Mouse (Mus musculus): ENCODE data around the gene Znrf3. TPM values are rescaled to one million over a fixed set of nuclear protein-coding genes. Genes with fewer than 3 reads are reported as not detected.

Znrf3 gene
- polyA plus RNA-seq, 1 experiment: 0.30 TPM

DNA sequence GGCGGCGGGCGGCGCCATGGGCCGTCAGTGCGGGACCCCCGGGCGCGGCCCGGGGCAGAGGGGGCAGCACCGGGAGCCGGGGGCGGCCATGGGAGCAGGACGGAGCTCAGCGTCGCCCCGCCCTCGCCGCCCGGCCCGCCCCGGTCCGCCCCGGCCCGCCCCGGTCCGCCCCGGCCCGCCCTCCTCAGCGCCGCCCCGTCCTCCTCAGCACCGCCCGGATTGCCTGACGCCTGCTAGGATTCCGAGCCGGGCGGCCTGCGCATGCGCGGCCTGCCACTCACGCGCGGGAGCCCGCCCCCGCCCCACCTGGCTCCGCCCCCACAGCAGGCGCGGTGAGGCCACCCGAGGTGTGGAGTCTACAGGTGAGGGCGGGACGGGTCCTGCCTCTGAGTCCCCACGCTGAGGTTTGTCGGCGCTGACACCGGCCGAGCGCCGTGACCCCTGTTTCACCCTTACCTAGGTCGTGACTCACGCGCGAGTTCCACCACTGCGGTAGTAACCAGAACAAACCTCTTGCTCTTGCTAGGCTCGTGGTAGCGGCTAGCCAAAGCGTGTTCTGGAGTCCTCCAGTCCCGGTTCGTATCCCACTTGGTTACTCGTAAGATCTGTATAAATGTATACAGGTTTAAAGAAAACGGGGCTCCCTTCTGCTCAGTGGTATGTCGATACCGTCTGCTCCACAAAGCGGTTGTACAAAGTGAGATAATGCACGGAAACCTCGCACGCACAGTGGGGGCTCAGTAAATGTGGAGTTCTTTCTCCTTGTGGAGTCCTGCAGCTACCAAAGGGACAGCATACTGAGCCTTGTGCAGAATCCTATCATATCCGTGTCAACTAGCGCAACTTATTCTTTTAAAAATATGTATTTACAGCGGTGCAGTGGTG is 182.9 kb downstream of the Znrf3 start, which contains the start of gene Kremen1:
TSS of gene Kremen1 (minus strand) at position 51 of the 885 bp plus-strand sequence.
- H3K27me3 ChIP-seq (replicated peaks): peaks cover 39% of the 10 kb centered on the region
- TF ChIP-seq FLI1 (IDR thresholded peaks at IDR 0.05; ENCODE audit: low read length) (no peak), GATA1 (IDR thresholded peaks at IDR 0.05; ENCODE audit: borderline replicate concordance, low read length) (no peak)
- H3K4me3 ChIP-seq (replicated peaks): peak within 1 kb of the TSS; percentile 97
- H3K4me1 ChIP-seq: peaks cover 33% of the 10 kb centered on the region
- no peaks in the 10 kb centered on the region for H3K36me3 ChIP-seq (replicated peaks; ENCODE audit: low read length)
- H3K9me3 ChIP-seq: no peaks in the 10 kb centered on the region

GRCm38 (mm10) chr11:5260942-5261459 is 183.6 kb downstream of the Znrf3 start:
- H3K9me3 ChIP-seq: no peaks in the 10 kb centered on the region
- no peaks in the 10 kb centered on the region for H3K36me3 ChIP-seq (replicated peaks; ENCODE audit: low read length)
- peak overlapping the region; percentile 97 for H3K4me3 ChIP-seq (replicated peaks)
- no peak for TF ChIP-seq FLI1 (IDR thresholded peaks at IDR 0.05; ENCODE audit: low read length)
- TF ChIP-seq GATA1 (IDR thresholded peaks at IDR 0.05; ENCODE audit: borderline replicate concordance, low read length): no peak
- H3K4me1 ChIP-seq: peaks cover 39% of the 10 kb centered on the region
- peaks cover 32% of the 10 kb centered on the region for H3K27me3 ChIP-seq (replicated peaks)

- H3K4me3 ChIP-seq (replicated peaks): peak overlapping the region; percentile 58
- TF ChIP-seq FLI1 (IDR thresholded peaks at IDR 0.05; ENCODE audit: low read length): no peak
- no peak for TF ChIP-seq GATA1 (IDR thresholded peaks at IDR 0.05; ENCODE audit: borderline replicate concordance, low read length)
- peaks cover 28% of the 10 kb centered on the region for H3K27me3 ChIP-seq (replicated peaks)
- H3K9me3 ChIP-seq: no peaks in the 10 kb centered on the region
- H3K36me3 ChIP-seq (replicated peaks; ENCODE audit: low read length): no peaks in the 10 kb centered on the region
- H3K4me1 ChIP-seq: peaks cover 39% of the 10 kb centered on the region
Measured at GRCm38 (mm10) chr11:5259944-5260598, 184.6 kb downstream of the Znrf3 start.

DNA sequence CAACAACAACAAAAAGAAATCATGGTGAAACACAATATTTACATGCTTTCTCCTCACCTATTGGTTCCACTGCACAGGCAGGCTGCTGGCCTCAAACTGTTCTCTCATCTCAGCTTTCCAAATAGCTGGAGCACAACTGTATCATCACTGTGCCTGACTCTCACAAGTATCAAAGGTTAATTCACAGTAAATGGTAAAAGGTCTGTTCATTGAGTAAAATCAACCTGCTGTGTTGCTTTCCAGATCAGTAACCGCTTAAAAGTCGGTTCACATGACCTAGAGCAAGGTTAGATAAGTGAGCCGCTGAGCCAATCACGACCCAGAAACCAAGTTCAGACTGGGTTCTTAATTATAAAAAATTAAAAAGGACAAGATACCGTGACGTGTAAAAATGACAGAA is 186.6 kb downstream of the Znrf3 start:
- no peak overlapping the region for H3K4me3 ChIP-seq (replicated peaks)
- peaks cover 19% of the 10 kb centered on the region for H3K27me3 ChIP-seq (replicated peaks)
- H3K36me3 ChIP-seq (replicated peaks; ENCODE audit: low read length): no peaks in the 10 kb centered on the region
- no peaks in the 10 kb centered on the region for H3K9me3 ChIP-seq
- H3K4me1 ChIP-seq: peaks cover 30% of the 10 kb centered on the region
- TF ChIP-seq FLI1 (IDR thresholded peaks at IDR 0.05; ENCODE audit: low read length) (no peak), GATA1 (IDR thresholded peaks at IDR 0.05; ENCODE audit: borderline replicate concordance, low read length) (no peak)

DNA sequence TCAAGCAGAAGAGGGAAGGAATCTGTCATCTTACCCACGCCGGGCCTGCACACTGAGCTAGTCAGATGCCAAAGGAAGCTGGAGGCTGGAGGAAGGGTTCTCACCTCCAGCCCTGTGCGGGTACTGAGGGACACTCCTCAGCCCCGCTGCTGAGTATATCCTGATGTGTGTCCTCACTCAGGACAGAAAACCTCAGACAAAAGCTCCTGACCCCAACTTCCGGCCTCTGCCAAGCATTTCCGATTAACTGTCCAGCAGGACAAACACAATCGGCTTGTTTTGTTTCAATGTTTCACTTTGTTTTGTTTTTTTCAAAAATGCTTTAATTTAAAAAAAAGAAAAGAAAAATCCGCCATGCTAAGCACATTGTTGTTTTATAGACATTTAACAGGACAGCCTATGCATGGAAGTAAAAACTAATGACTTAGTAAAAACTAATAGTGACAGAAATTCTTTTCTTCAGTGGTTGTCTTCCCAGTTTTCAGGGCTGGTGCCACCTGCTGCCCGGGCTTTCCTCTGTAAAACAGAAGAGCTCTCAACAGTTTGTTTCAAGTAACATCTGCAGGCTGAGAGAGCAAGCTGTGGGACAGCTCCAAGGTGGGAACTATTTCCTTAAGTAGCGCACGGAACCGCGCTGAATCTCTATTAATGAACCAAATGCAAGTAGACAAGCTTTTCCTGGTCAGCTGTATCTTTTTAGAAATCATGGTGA is 187.3 kb downstream of the Znrf3 start:
- TF ChIP-seq FLI1 (IDR thresholded peaks at IDR 0.05; ENCODE audit: low read length) (no peak), GATA1 (IDR thresholded peaks at IDR 0.05; ENCODE audit: borderline replicate concordance, low read length) (no peak)
- H3K27me3 ChIP-seq (replicated peaks): peaks cover 18% of the 10 kb centered on the region

GRCm38 (mm10) chr11:5255509-5256014 is 189.1 kb downstream of the Znrf3 start:
- TF ChIP-seq GATA1 (IDR thresholded peaks at IDR 0.05; ENCODE audit: borderline replicate concordance, low read length): no peak
- TF ChIP-seq FLI1 (IDR thresholded peaks at IDR 0.05; ENCODE audit: low read length): no peak
- no peaks in the 10 kb centered on the region for H3K36me3 ChIP-seq (replicated peaks; ENCODE audit: low read length)
- peaks cover 17% of the 10 kb centered on the region for H3K4me1 ChIP-seq
- H3K4me3 ChIP-seq (replicated peaks): no peak overlapping the region
- H3K27me3 ChIP-seq (replicated peaks): peaks cover 15% of the 10 kb centered on the region
- no peaks in the 10 kb centered on the region for H3K9me3 ChIP-seq

More for the DNA sequence above, 187.3 kb downstream of the Znrf3 start:
- H3K4me1 ChIP-seq: peaks cover 29% of the 10 kb centered on the region
- H3K9me3 ChIP-seq: no peaks in the 10 kb centered on the region
- peak overlapping the region; percentile 19 for H3K4me3 ChIP-seq (replicated peaks)
- H3K36me3 ChIP-seq (replicated peaks; ENCODE audit: low read length): no peaks in the 10 kb centered on the region

DNA sequence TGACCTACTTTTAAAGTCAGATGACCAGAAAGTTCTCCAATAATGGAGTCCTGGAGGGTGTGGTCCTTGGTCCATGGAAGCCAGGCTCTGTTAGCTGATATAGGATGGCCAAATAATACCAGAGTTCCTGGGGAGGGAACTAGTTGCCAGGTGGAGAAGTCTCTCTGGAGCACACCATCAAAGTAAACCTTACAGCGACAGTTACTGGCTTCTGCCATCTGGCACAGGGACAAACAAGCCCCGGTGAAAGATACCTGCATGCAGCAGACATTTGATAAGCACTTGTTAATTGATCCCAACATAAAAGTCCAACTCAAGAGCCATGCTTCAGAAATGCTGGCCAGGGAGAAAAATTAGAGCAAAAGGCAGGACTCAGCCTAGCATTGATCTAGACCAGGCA is 190.6 kb downstream of the Znrf3 start:
- Histone ChIP-seq H3K9me3 (no peaks in the 10 kb centered on the region), H3K27me3 (replicated peaks) (peaks cover 3% of the 10 kb centered on the region), H3K4me1 (peaks cover 11% of the 10 kb centered on the region), H3K4me3 (replicated peaks) (no peak overlapping the region), H3K36me3 (replicated peaks; ENCODE audit: low read length) (no peaks in the 10 kb centered on the region)
- no peak for TF ChIP-seq FLI1 (IDR thresholded peaks at IDR 0.05; ENCODE audit: low read length)
- no peak for TF ChIP-seq GATA1 (IDR thresholded peaks at IDR 0.05; ENCODE audit: borderline replicate concordance, low read length)

DNA sequence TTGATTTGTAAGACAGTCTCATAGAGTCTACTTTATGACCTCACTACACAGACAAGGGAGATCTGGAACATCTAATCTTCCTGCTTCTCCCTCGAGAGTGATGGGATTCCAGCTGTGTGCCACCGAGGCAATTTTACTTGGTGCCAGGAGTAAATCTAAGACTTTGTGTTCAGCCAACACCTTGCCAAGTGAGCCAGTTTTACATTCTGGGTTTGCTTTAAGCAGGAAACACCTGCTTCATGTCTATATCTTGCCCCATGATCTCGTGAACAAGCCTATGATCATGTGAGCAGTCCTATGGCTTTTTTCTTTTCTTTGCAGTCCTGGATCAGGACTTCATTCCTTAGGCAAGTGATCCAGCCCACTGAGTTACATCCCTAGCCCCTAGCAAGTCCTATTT is 191.1 kb downstream of the Znrf3 start:
- Histone ChIP-seq H3K4me3 (replicated peaks) (no peak overlapping the region), H3K4me1 (peaks cover 16% of the 10 kb centered on the region), H3K36me3 (replicated peaks; ENCODE audit: low read length) (no peaks in the 10 kb centered on the region), H3K9me3 (no peaks in the 10 kb centered on the region), H3K27me3 (replicated peaks) (peaks cover 2% of the 10 kb centered on the region)
- TF ChIP-seq FLI1 (IDR thresholded peaks at IDR 0.05; ENCODE audit: low read length) (no peak), GATA1 (IDR thresholded peaks at IDR 0.05; ENCODE audit: borderline replicate concordance, low read length) (no peak)

GRCm38 (mm10) chr11:5252727-5253126 is 191.9 kb downstream of the Znrf3 start:
- H3K9me3 ChIP-seq: no peaks in the 10 kb centered on the region
- H3K4me1 ChIP-seq: peaks cover 20% of the 10 kb centered on the region
- TF ChIP-seq GATA1 (IDR thresholded peaks at IDR 0.05; ENCODE audit: borderline replicate concordance, low read length) (no peak), FLI1 (IDR thresholded peaks at IDR 0.05; ENCODE audit: low read length) (no peak)
- peaks cover 2% of the 10 kb centered on the region for H3K27me3 ChIP-seq (replicated peaks)
- no peak overlapping the region for H3K4me3 ChIP-seq (replicated peaks)
- H3K36me3 ChIP-seq (replicated peaks; ENCODE audit: low read length): no peaks in the 10 kb centered on the region

Data from megakaryocyte, embryonic 14.5 days (primary cell).